Mouse (Mus musculus): ENCODE data around the gene Rad50. TPM values are rescaled to one million over a fixed set of nuclear protein-coding genes. Genes with fewer than 3 reads are reported as not detected.

The Rad50 gene
- total and polyA plus RNA-seq, 3 experiments: 39.6 to 53.6 (median 48.2) TPM

DNA sequence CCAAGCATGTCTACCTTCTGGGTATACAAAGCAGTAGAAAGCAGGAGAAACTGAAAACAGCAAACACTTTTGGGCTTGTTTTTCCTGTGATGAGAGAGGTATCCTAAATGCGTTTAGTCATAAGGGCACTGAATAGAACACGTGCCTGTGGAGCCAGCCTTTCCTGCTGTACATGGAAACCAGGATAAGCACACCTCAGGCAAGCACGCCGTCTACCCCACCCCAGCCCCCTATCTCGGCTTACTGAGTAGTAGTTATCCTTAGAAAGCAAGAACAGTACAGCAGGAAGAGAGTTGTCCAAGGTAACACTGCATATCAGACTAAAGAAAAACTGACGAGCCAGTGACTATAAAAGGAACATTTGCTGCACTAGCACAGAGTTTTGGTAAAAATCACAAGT lies 49.3 kb downstream of the Rad50 start (continued):
- no peak for TF ChIP-seq UBTF (IDR thresholded peaks at IDR 0.05; ENCODE audit: low read depth, low read length)
- TF ChIP-seq ZC3H11A (IDR thresholded peaks at IDR 0.05; ENCODE audit: low read depth, low read length): no peak
- peak; percentile 37; the same call in 1 of the 2 replicates for TF ChIP-seq EP300 (IDR thresholded peaks at IDR 0.05; ENCODE audit: low read length)
- TF ChIP-seq CTCF (conservative IDR thresholded peaks at IDR 0.05 in 1 of 2, IDR thresholded peaks at IDR 0.05 in 1 of 2; ENCODE audit: low read depth in 2 of 2, low read length in 2 of 2): no peak
- TF ChIP-seq ELF1 (IDR thresholded peaks at IDR 0.05; ENCODE audit: low read depth, low read length): no peak
- peak; percentile 12; the same call in 1 of the 2 replicates for TF ChIP-seq ETS1 (conservative IDR thresholded peaks at IDR 0.05; ENCODE audit: low read depth, low read length)
- peak; percentile 90 for TF ChIP-seq BHLHE40 (IDR thresholded peaks at IDR 0.05; ENCODE audit: low read depth, low read length)
- no peak for TF ChIP-seq USF2 (conservative IDR thresholded peaks at IDR 0.05; ENCODE audit: low read depth, low read length)
- TF ChIP-seq NRF1 (IDR thresholded peaks at IDR 0.05; ENCODE audit: low read depth, low read length): no peak
- TF ChIP-seq TBP (conservative IDR thresholded peaks at IDR 0.05; ENCODE audit: low read depth, low read length): no peak

- peak; percentile 81 for DNase-seq (ENCODE audit: extremely low read depth)
- Histone ChIP-seq H3K36me3 (replicated peaks in 1 of 2; ENCODE audit: control insufficient read depth in 1 of 2, insufficient read depth in 1 of 2, low read length in 1 of 2) (peaks cover 34 to 55% of the 10 kb centered on the region in 2 experiments), H3K27me3 (replicated peaks) (no peaks in the 10 kb centered on the region), H3K79me2 (replicated peaks; ENCODE audit: control insufficient read depth, extremely low read depth, insufficient read depth, poor library complexity, severe bottlenecking) (peaks cover 8% of the 10 kb centered on the region), H3K4me3 (replicated peaks in 1 of 3; ENCODE audit: low read depth in 2 of 3, low read length in 2 of 3, poor library complexity in 1 of 3) (no peak overlapping the region), H3K4me2 (ENCODE audit: insufficient read depth, low read depth, poor library complexity, severe bottlenecking) (peak overlapping the region; percentile 83), H3K9me3 (replicated peaks; ENCODE audit: low read length) (no peaks in the 10 kb centered on the region), H3K9ac (ENCODE audit: insufficient read depth, low read depth) (peak overlapping the region; percentile 65), H3K4me1 (ENCODE audit: control insufficient read depth in 1 of 2, insufficient read depth in 2 of 2) (peaks cover 35 to 85% of the 10 kb centered on the region in 2 experiments), H3K27ac (ENCODE audit: insufficient read depth, low read depth) (peak overlapping the region; percentile 97)
- in situ Hi-C loops (cut with MboI; ENCODE audit: low pct_ligation_motif_present, low pct_unique_long_range_greater_than_20kb, low sequenced_read_pairs) (no loop called here), dilution Hi-C loops (cut with MboI; ENCODE audit: extremely low pct_ligation_motif_present, extremely low pct_unique_long_range_greater_than_20kb, low sequenced_read_pairs) (no loop called here)
- TF ChIP-seq USF2 (conservative IDR thresholded peaks at IDR 0.05; ENCODE audit: low read depth, low read length): no peak
- 0 out of 2 replicates have a peak, but pooled peaks have one; percentile 37 for TF ChIP-seq POLR2A (IDR thresholded peaks at IDR 0.05; ENCODE audit: low read depth, low read length)
- TF ChIP-seq EP300 (IDR thresholded peaks at IDR 0.05; ENCODE audit: low read length): no peak
- no peak for TF ChIP-seq KAT2A (IDR thresholded peaks at IDR 0.05; ENCODE audit: insufficient replicate concordance, low read length)
- TF ChIP-seq MXI1 (IDR thresholded peaks at IDR 0.05; ENCODE audit: low read depth, low read length): peak; percentile 11; the same call in 1 of the 2 replicates
- TF ChIP-seq CHD2 (IDR thresholded peaks at IDR 0.05; ENCODE audit: low read length): no peak
- TF ChIP-seq MYC (IDR thresholded peaks at IDR 0.05; ENCODE audit: low read depth, low read length): no peak
- no peak for TF ChIP-seq JUN (IDR thresholded peaks at IDR 0.05; ENCODE audit: insufficient read depth, low read depth, low read length)
- no peak for TF ChIP-seq BHLHE40 (IDR thresholded peaks at IDR 0.05; ENCODE audit: low read depth, low read length)
- TF ChIP-seq UBTF (IDR thresholded peaks at IDR 0.05; ENCODE audit: low read depth, low read length): peak; percentile 76; the same call in 1 of the 2 replicates
- peak; percentile 1 for TF ChIP-seq RAD21 (IDR thresholded peaks at IDR 0.05; ENCODE audit: low read depth, low read length)
- TF ChIP-seq ELF1 (IDR thresholded peaks at IDR 0.05; ENCODE audit: low read depth, low read length): no peak
- TF ChIP-seq NELFE (IDR thresholded peaks at IDR 0.05; ENCODE audit: low read depth, low read length): 0 out of 2 replicates have a peak, but pooled peaks have one; percentile 9
- peak; percentile 28; the same call in 1 of the 2 replicates for TF ChIP-seq TCF12 (IDR thresholded peaks at IDR 0.05; ENCODE audit: low read depth, low read length)
- 0 out of 2 replicates have a peak, but pooled peaks have one; percentile 9 for TF ChIP-seq IRF4 (IDR thresholded peaks at IDR 0.05; ENCODE audit: low read depth, low read length)
- peak; percentile 13 for TF ChIP-seq SMC3 (IDR thresholded peaks at IDR 0.05; ENCODE audit: low read depth, low read length)
- no peak for TF ChIP-seq CTCF (conservative IDR thresholded peaks at IDR 0.05 in 1 of 2, IDR thresholded peaks at IDR 0.05 in 1 of 2; ENCODE audit: low read depth in 2 of 2, low read length in 2 of 2)
- TF ChIP-seq ETS1 (conservative IDR thresholded peaks at IDR 0.05; ENCODE audit: low read depth, low read length): peak; percentile 83
- no peak for TF ChIP-seq NRF1 (IDR thresholded peaks at IDR 0.05; ENCODE audit: low read depth, low read length)
- TF ChIP-seq RCOR1 (conservative IDR thresholded peaks at IDR 0.05; ENCODE audit: low read depth, low read length): no peak
- no peak for TF ChIP-seq PAX5 (IDR thresholded peaks at IDR 0.05; ENCODE audit: low read length)
- 0 out of 2 replicates have a peak, but pooled peaks have one; percentile 51 for TF ChIP-seq TBP (conservative IDR thresholded peaks at IDR 0.05; ENCODE audit: low read depth, low read length)
- TF ChIP-seq ZMIZ1 (IDR thresholded peaks at IDR 0.05; ENCODE audit: low read depth, low read length): no peak
- TF ChIP-seq POLR2AphosphoS2 (IDR thresholded peaks at IDR 0.05; ENCODE audit: low read depth, low read length): no peak
- TF ChIP-seq SIN3A (IDR thresholded peaks at IDR 0.05; ENCODE audit: low read length): no peak
- no peak for TF ChIP-seq JUND (conservative IDR thresholded peaks at IDR 0.05; ENCODE audit: low read depth, low read length)
- TF ChIP-seq USF1 (IDR thresholded peaks at IDR 0.05; ENCODE audit: low read depth, low read length): no peak
- TF ChIP-seq ZNF384 (IDR thresholded peaks at IDR 0.05; ENCODE audit: low read depth, low read length): no peak
- TF ChIP-seq GABPA (IDR thresholded peaks at IDR 0.05; ENCODE audit: insufficient replicate concordance, low read depth, low read length): no peak
- TF ChIP-seq CHD1 (IDR thresholded peaks at IDR 0.05; ENCODE audit: low read depth, low read length): no peak
- no peak for TF ChIP-seq HCFC1 (IDR thresholded peaks at IDR 0.05; ENCODE audit: low read depth, low read length)
- TF ChIP-seq MAX (IDR thresholded peaks at IDR 0.05; ENCODE audit: low read length): no peak
- TF ChIP-seq ZKSCAN1 (IDR thresholded peaks at IDR 0.05; ENCODE audit: borderline replicate concordance, low read depth, low read length): no peak
- TF ChIP-seq E2F4 (IDR thresholded peaks at IDR 0.05; ENCODE audit: insufficient replicate concordance, low read depth, low read length): no peak
- no peak for TF ChIP-seq ZC3H11A (IDR thresholded peaks at IDR 0.05; ENCODE audit: low read depth, low read length)
Observed at GRCm38 (mm10) chr11:53657381-53657780, 49.7 kb downstream of the Rad50 start.

All from CH12.LX (cell line).